Mouse (Mus musculus): Measurements from ENCODE around the gene AC124502.3.
A peak's percentile ranks its signal among the peaks of the same experiment; 100 is the strongest.

AC124502.3 gene

DNA sequence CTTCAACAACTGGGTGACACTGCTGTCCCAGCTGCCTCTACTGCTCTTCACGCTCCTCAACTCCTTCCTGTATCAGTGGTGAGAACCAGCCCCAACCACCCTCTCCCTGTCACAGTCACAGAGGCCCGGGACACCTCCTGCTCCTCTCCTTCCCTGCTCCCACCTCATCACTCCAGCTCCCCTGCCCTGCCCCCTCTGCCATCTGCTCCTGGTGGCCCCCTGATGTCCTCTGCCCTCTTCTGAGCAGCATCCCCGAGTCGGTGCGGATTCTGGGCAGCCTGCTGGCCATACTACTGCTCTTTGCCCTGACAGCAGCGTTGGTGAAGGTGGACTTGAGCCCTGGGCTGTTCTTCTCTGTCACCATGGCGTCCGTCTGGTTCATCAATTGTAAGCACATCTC lies 12.6 kb upstream of the AC124502.3 start:
- DNase-seq (ENCODE audit: low read depth, low spot score), result no peak

DNA sequence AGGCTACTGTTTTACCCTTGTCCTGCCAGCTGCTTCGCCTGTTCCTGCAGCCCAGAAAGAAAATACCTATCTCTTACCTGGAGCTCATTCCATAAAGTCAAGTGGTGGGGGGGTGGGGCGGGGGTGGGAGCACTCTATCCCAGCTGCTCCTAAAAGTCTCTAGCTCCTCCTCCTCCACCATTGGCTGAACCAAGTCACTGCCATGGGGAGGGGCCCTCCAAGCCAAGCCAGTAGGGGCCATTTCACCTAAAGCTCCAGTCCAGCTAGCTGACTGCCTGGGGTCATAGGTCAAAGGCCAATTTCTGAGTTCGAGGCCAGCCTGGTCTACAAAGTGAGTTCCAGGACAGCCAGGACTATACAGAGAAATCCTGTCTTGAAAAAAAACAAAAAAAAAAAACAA lies 6.0 kb upstream of the AC124502.3 start:
- peak; percentile 53 for DNase-seq (ENCODE audit: low read depth, low spot score)

DNA sequence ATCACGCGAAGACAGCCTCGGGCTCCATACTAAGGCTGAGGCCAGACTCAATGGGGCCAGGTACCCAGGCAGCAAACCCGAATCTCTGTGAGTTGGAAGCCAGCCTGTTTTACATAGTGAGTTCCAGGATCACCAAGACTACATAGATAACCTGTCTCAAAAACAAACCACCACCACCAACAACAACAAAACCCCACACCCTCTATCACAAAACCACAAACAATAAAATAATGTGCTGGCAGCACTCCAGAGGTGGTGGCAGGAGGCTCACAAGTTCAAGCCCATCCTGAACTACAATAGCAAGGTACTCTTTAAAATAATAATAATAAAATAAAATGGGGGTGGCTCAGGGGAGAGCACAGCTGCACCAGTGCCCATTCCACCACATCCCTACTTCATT lies 2.1 kb upstream of the AC124502.3 start:
- no peak for DNase-seq (ENCODE audit: low read depth, low spot score)

DNA sequence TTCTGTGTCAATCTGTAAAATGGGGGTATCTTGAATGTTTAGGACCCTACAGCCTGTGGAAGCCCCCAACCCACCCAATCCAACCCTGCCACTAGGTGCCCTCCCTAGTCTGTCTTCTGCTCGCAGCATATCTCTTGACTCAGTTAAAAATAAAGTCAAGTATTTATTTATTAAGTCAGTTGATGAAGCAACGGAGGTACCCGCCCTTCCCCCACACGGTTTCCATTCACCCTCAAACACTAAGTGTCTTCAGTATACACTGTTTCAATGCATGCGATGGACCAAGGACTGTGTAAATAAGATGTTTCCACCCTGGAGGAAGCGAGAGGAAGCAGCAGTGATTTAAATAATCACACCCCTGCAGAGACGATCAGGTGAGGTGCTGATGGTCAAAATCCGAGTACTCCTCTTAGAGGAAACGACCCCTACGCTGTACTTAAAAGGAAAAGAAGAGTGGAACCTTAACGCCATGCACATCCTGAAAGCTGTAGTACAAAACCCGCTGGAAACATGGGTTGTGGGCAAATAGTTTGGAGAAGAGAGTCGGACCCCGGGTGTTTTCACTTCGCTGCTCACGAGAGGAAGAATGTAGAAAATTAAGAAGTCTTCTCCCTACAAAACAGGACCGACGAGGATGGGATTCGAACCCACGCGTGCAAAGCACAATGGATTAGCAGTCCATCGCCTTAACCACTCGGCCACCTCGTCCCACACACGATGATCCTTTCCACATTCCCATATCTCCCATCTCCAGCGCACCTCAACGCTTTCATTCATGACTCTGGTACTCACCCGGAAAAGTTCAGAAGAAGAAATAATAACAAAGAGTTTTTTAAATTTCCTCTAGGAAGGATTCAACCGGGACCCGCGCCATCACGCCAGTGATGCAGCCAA lies 766 bp upstream of the AC124502.3 start:
- DNase-seq (ENCODE audit: low read depth, low spot score), result peak; percentile 88

DNA sequence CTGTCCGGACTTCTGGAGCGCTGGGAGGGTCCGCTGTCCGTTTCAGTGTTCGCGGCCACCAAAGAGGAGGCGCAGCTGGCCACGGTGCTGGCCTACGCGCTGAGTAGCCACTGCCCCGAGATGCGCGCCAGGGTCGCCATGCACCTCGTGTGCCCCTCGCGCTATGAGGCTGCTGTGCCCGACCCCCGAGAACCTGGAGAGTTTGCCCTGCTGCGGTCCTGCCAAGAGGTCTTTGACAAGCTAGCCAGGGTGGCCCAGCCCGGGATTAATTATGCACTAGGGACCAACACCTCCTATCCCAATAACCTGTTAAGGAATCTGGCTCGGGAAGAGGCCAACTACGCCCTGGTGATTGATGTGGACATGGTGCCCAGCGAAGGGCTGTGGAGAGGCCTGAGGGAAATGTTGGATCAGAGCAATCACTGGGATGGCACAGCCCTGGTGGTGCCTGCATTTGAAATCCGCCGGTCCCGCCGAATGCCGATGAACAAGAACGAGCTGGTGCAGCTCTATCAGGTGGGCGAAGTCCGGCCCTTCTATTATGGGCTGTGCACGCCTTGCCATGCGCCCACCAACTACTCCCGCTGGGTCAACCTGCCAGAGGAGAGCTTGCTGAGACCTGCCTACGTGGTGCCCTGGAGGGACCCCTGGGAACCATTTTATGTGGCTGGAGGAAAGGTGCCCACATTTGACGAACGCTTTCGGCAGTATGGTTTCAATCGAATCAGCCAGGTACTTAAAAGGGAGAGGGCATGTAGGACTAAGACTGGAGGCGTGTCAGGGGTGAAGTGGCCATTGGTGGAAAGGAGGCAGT lies 817 bp downstream of the AC124502.3 start:
- no peak for DNase-seq (ENCODE audit: low read depth, low spot score)

DNA sequence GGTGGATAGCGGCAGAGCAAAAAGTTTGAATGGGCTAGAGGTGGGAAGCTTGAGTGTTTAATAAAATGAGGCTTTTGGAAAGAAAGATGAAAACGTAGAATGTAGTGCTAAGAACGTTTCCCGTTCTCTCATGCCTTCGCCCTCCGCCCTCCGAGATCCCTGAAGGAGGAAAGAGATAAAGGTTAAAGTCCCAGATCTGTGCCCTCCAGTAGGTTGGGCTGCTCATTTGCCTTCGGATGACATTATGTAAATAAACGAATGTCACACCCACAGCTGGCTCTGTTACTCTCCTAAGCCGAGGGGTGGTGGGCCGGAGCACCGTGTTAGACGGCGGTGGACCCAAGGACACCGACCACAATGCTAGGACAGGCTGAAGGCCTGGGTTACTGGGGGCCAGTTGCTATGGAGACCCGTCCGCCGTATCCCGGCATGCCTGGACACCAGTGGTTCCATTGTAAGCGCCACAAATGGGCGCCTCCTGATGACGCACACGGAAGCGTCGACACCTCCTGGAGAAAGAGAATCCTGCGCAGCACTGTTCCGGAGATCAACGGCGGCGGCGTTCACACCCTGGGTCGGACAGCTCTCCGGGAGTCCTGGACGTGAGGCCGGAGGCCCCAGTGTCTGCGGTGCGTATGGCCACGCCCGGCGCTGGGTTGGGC lies 2.3 kb downstream of the AC124502.3 start, which contains the start of gene Brms1:
Gene Brms1 (plus strand): TSS at position 493 of the 662 bp plus-strand sequence.
- peak; percentile 97 for DNase-seq (ENCODE audit: low read depth, low spot score)

DNA sequence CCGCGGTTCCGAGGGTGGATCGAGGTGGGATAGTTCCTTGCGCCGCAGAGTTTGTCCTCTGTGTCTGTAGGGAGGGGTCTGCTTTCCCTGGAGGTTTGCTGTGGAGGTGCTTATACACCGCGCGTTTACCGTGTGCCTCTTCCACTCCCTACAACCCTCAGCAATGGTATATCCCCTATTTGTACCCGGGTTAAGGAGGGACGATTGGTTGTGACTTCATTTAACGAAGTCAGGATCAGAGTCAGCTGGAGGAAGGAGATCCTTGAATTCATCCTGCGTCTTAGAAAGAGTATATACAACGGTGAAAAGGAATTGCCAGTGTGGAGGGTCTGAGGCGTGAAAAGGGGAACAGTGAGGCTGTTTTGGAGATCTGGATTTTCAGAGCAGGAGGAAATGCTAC lies 2.9 kb downstream of the AC124502.3 start:
- no peak for DNase-seq (ENCODE audit: low read depth, low spot score)

DNA sequence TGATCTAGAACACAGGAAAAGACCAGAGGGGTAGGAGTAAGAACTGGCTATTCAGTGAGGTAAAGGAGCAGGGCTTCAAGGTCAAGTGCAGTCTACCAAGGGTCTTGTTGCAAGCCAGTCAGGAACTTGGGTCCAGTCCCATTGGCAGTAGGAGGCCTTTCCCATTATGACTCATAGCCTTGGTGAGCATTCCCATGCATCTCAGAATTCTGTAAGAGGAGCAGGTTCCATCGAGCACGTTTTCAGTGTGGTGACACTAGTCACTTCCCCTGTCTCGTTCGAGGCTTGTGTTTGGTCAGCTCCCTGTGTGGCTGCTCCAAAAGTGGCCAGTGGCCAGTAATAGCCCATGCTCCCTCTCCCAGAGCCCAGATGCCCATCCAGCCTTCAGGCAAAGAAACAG lies 6.8 kb downstream of the AC124502.3 start:
- DNase-seq (ENCODE audit: low read depth, low spot score), result no peak

DNA sequence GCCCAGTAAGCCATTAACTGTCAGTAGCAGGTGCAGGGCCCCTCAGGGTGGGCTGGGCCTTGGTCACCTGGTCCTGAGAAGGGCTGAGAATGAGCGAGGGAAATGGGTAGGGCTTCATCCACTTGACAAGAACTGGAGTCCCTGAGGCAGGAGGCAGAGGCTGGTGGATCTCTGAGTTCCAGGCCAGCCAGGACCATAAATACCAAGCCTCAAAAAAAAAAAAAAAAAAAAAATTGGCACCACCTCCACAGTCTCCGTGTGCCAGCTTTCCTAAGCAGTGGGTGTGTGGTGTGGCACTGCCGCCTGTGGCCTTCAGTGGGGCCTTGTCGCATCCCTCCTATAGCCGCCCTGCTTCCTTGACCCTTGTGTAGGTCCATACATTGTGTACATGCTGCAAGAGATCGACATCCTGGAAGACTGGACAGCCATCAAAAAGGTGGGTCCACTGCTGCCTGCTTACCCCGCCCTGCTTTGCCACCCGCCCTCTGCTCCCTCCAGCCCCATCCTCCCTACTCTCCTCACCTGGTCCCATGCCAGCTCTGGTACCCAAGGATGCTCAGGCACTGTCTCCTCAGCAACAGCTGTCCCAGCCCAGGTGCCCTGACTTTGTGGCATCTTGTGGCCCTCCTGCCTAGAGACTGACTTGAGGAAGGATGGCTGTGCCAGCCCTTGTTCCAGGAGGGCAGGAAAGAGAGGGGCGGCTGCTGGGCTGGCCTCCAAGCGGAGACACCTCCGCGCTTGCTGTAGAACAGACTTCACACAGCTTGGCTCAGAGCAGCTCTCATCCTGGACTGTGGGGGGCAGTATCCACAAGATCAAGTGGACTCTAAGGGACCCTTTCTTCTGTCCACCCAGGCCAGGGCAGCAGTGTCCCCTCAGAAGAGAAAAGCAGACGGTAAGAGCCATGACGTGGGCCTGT lies 9.7 kb downstream of the AC124502.3 start:
- no peak for DNase-seq (ENCODE audit: low read depth, low spot score)

DNA sequence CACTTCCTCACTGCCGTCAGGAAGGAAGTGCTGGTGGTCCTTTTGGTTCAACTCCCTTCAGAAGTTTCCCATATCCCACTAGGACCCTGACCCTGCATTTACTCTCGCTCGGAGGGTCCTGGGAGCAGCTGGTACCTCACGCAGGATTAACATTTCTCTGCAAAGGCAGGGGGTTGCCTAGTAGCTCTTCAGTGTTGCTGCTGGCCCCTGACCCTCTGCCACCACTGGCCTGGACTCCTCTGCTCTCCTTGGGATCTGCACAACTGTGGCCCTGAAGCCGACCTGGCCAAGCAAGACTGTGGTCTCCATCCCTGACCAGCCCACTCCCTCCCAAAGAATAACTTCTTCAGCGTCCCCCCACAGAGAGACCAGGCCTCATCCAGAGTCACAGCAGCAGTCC lies 10.6 kb downstream of the AC124502.3 start:
- DNase-seq (ENCODE audit: low read depth, low spot score), result no peak

DNA sequence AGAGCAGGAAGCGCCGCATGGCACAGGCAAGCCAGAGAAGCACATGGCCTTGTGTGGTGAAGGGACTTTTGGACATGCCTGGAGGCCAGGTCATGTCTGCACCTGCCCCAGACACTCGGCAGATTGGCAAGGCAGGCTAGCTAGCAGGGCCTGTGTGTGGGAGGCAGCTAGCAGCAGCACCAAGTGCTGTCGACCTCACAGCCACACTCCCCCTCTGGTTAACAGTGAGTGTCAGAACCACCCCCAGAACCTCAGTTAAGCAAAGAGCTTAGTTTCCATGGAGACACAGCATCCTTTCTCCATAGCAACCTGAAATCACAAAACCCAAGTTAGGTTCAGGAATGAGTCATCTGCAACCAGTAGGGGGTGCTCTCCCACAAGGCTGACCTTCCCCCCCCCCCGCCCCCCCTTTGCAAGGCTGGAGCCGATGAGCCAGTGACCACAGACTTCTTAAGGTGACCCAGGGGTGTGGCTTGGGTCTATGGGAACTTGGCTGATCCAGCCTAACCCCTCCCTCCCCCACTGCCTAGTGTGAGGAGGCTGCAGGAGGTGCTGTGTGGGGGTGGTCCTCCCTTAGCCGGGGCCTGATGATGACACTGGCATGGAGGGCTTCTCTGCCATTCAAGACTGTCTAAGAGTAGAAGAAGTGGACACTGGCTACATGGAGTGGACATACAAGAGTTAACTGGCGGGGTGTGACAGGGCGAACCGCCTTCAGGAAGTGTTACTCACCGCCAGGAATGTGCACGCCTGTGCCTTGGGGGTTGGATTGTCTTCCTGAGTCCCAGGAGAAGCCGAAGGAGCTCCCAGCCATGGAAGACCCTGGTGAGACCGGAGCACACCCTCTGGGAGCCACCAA lies 11.6 kb downstream of the AC124502.3 start, which contains the start of gene Rin1:
Gene Rin1 (plus strand): TSS at position 435 of the 859 bp plus-strand sequence.
- DNase-seq (ENCODE audit: low read depth, low spot score), result peak; percentile 95

DNA sequence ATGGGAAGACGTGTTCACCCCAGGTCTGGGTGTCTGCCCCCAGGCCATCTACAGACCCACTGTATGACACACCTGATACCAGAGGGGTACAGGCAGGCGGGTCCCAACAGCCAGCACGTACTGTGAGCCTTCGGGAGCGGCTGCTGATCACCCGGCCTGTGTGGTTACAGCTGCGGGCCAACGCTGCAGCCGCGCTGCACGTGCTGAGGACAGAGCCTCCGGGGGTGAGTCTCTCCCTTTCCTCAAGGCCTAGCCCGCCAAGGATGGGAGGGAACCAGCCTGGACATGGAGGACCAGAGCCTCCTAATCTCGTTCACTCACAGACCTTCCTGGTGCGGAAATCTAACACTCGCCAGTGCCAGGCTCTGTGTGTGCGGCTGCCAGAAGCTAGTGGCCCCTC lies 12.3 kb downstream of the AC124502.3 start:
- DNase-seq (ENCODE audit: low read depth, low spot score), result no peak

DNA sequence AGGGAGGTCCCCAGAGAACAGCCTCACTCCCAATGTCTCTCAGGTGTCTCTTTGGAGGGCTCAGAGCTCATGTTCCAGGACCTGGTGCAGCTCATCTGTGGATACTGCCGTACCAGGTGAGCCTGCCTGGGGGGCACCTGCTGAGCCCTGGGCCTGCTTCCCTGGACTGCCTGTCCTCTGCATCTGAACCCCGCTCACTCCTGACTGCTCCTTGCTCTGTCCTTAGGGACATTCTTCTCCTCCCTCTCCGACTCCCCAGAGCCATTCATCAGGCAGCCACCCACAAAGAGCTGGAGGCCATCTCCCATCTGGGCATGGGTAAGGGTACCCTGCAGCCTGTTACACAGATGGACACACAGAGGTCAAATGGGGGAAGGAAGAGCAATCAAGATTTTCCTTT lies 12.8 kb downstream of the AC124502.3 start:
- DNase-seq (ENCODE audit: low read depth, low spot score), result no peak

DNA sequence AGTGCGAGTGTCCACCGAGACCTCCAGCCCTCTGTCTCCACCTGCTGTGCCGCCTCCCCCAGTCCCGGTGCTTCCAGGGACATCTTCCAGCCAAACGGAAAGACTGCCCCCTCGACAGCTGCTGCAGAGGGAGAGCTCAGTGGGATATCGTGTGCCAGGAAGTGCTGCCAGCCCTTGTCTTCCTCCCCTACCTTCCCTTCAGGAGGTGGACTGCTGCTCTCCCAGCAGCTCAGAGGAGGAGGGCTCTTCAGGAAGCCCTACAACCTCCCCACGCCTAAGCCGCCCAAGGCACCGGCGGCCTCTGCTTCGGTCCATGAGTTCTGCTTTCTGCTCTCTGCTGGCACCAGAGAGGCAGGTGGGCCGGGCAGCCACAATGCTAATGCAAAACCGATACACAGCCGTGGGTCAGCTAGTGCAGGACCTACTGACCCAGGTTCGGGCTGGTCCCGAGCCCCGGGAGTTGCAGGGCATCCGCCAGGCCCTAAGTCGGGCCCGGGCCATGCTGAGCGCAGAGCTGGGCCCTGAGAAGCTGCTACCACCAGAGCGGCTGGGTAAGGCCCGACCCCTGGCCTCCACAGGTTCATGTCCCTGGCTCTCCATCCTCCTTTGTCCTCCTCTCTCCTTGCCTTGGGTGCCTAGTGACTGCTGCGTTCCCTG lies 13.6 kb downstream of the AC124502.3 start:
- no peak for DNase-seq (ENCODE audit: low read depth, low spot score)

DNA sequence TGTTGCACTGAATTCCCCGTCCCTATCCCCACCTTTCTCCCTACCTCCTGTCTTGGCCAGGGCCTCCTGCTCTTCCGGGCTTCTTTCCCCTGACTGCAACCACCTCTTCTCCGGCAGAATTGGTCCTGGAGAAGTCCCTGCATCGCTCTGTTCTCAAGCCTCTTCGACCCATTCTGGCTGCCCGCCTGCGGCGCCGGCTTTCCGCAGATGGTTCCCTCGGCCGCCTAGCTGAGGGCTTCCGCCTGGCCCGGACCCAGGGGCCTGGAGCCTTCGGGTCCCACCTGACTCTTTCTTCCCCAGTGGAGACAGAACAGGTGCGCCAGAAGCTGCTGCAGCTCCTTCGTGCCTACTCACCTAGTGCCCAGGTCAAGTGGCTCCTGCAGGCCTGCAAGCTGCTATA lies 14.2 kb downstream of the AC124502.3 start:
- no peak for DNase-seq (ENCODE audit: low read depth, low spot score)

DNA sequence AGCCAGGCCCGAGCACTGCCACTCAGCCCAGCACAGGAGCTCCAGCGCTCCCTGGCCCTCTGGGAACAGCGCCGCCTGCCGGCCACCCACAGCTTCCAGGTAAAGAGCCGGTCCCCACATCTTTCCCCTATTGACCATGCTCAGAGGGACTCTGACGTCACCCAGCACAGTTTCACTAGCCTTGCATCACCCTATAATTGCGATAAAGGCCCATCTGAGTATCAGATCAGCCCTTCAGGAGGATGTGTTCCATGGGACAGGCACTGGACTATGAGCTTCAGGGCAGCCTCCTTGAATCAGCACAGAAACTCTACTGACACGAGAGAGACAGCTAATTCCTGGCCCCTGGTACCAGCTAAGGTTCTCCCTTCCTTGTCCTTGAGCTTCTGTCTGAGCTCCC lies 15.2 kb downstream of the AC124502.3 start:
- peak; percentile 82 for DNase-seq (ENCODE audit: low read depth, low spot score)

DNA sequence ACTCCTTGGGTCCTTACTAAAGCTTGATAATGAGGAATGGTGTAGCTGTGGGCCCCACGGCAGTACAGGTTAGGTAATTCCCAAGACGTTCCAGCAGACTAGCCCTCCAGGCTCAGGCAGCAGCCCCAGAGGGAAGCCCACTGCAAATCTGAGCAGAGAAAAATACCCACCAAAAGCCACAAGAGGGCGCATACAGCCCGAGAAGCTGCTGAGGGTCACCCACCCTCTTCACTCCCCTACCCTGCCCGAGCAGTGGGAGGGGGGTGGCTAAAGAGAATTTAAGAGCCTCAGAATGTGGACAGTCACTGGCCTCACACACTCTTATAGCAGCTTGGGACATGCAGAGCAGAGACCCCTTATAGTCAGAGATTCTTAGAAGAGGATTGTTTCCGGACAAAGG lies 17.6 kb downstream of the AC124502.3 start:
- DNase-seq (ENCODE audit: low read depth, low spot score), result peak; percentile 72

DNA sequence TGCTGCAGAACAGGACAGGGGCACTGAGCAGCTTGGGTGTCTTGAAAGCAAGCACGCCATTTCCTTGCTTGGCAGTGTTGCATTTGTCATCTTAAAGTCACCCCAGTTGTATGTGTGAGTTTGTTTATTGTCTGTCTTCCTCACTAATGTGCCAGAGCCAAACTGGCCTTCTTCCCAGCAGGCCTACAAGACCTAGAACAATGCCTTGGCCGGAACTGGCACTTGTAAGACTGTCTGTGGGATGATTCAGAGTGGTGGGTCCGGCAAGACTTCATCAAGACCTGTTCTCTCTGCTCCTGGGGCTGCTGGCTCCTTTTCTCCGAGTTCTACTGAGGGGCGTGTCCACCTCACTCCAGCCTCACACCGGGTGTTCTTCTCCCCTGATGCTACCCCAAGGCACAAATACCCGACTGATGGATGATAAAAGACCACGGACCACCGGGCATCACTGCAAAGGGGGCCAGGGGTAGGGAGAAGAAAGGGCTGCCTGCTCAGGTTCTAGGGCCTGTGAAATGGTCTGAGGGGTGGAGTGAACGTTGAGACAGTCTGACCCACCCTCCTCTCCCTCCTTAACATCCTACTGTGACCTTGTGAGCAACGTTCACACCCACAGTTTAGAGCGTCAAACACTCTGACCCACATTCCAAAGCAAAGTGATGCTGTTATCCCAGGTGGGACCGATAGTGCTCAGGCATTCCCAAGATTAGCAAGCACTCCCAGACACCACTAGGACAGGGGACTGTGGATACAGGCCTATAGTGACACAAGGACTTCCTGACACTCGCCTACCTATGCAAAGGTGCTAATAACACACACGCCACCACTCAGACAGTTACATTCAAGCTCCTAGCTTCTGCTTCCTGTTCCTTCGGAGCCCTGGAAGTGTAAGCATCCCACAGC lies 19.4 kb downstream of the AC124502.3 start:
- peak; percentile 91 for DNase-seq (ENCODE audit: low read depth, low spot score)
